Mouse (Mus musculus) left cerebral cortex, postnatal 25 days (tissue): ENCODE data around the gene Kdm4d. TPM values are rescaled to one million over a fixed set of nuclear protein-coding genes. Genes with fewer than 3 reads are reported as not detected.
"Not testable (repeated sequence)": the region's sequence is repeated elsewhere in the genome, so short reads cannot be mapped to it uniquely, and the experiment has no call there.

Source experiments
- DNase-seq, 2 experiments: peaks; one replicate each; pipeline ENCODE4 v3.0.0; 2022; ENCODE audit warnings: low spot score in 2 of 2, mixed read lengths in 1 of 2
- intact Hi-C: fragments of 180-260 bp; cut with DNase I; formaldehyde crosslinking; loops from one replicate; pipeline ENCODE4 v1.15.1; 2025
- total RNA-seq, 2 experiments: library from RNA; stranded (reverse); gene quantifications; 2 replicates each; pipeline ENCODE4 v1.2.3; 2021

The Kdm4d gene
- total RNA-seq, 2 experiments from 2014 or later, result 1.5 to 1.9 TPM

- intact Hi-C loops, DNase-seq: not testable (repeated sequence)
These were observed 36.6 kb downstream of the Kdm4d start for GRCm38 (mm10) chr9:14463668-14464067.

DNA sequence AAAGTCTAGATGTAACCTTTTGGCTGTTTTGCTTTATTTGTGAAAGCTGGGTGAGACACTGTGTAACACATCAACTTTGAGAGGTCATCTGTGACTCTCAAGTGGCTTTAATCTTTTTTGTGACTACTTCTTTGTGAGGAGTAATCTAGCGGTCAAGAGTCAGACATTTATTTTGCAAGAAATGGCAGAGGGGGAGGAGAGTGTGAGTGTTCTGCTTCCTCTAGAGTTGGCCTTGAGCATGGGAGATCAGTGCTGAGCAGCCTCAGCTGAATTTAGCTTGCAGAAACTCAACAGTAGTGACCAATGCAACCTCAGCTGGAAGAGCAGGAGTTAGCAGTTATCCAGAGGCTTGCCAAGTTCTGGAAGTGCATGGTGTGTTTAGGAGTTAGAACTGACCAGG, 37.7 kb downstream of the Kdm4d start:
- DNase-seq, intact Hi-C loops: not testable (repeated sequence)

DNA sequence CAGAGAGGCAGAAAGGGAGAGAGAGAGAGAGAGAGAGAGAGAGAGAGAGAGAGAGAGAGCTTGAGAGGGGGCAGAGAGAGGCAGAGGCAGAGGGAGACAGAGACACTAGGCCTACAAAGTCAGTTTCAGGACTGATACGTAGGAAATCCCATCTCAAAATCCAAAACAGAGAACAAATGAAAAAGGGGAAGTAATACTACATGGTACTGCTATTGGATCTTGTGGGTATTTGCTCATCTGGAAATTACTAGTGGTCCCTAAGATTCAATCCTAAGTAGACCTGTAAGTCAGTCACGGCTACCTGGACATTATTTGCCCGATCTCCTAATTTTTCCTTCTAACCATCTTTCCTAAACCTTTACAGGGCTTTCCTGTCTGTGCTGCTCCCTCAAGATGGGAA, 44.0 kb downstream of the Kdm4d start:
- no peak for DNase-seq
- intact Hi-C loops, result no loop called here

GRCm38 (mm10) chr9:14451120-14451519, 49.2 kb downstream of the Kdm4d start:
- DNase-seq, intact Hi-C loops: not testable (repeated sequence)

- intact Hi-C loops, DNase-seq: not testable (repeated sequence)
These were observed 53.2 kb downstream of the Kdm4d start for GRCm38 (mm10) chr9:14447086-14447485.

DNA sequence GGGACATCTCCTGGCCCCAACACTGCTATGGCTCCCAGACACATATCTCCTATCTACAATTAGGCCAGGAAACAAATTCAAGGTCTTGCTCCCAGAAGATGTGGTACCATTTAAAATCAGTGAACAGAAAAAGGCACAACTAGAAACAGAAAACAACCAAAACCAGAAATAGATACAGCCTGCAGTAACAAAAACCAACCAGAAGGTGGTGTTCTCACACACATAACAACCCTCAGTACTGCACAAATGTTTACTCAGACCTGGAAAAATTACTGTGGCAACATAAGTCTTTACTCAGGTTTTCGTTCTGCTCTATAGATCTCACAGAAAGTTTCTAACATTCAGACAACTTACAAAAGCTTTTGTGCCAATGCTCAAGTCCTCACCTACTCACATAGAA, 59.9 kb downstream of the Kdm4d start:
- intact Hi-C loops, result no loop called here
- DNase-seq, result no peak

DNA sequence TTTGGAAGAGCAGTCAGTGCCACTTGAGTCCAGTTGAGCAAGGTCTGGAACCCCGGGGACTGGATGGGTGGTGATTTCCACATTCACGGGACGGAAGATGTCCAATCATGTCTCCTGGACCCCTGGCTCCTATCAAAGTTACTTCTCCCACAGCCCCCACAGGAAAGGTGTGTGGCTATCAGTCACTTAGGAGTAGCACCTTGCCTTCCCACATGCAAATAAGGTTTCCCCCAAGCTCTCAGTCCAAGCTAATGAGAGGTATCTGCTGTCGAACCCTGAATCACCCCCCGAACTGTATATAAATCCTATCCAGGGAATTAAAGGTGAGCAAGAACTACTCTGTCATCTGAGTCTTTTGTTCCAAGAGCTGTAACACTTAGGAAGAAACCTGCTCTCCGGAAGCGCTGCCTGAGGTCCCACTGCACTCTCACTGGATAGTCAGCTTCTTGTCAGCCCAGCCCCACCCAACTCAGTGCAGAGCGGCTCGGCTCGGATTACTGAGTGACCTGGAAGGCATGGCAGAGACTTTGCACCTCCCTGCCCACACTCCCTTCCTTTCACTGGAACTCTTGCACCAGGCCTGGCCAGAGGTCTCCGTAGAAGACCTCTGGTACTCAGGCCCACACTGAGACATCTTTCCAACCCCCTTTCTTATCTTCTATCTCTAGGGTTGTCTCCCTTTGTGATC, 66.9 kb downstream of the Kdm4d start:
- intact Hi-C loops, result no loop called here

More for the DNA sequence above, 66.9 kb downstream of the Kdm4d start:
- no peak for DNase-seq

Other genes with a start within 250 kb of the Kdm4d start
- gene Sesn3, start 225.4 kb downstream of the Kdm4d start, total RNA-seq, result 100 to 1,000 TPM; 106 to 116 TPM
- gene Endod1, start 119.0 kb downstream of the Kdm4d start, total RNA-seq, result 10 to 100 TPM; 55.7 to 64.4 TPM
- 10 to 100 TPM; 86.3 to 89.3 TPM for gene Cwc15, start 135 bp upstream of the Kdm4d start, total RNA-seq
- gene Amotl1, start 144.6 kb upstream of the Kdm4d start, total RNA-seq, result 10 to 100 TPM; 13.6 to 15.8 TPM
- gene Piwil4, start 240.3 kb upstream of the Kdm4d start, total RNA-seq, result not detected